Mouse (Mus musculus) mesoderm, embryonic 11.5 days (tissue): ENCODE measurements around the gene Kat6b.
"Not testable (repeated sequence)": the region's sequence is repeated elsewhere in the genome, so short reads cannot be mapped to it uniquely, and the experiment has no call there.

Source experiments
- DNase-seq: peaks from one replicate; pipeline ENCODE4 v3.0.0-alpha.2; 2012; ENCODE audit warnings: low read depth, low spot score

Kat6b gene

DNA sequence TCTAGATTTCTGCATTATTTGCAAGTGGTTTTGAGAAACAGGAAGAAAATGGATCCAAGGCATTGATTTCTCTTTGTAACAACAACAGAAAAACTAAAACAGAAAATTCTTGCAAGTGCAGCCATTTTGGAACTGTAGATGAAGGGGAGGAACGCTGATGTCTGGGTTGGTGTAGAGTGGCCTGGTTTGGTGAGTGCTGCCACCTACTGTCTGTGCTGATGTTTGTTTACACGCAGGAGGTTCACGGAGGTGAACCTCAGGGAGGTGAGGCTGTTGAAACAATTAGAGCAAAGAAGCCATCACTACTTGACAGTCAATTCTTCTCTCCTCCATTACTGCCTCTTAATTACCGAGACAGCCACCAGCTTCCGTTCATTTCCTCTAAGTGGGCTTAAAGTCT, 178.4 kb downstream of the Kat6b start:
- DNase-seq = peak; percentile 73

DNA sequence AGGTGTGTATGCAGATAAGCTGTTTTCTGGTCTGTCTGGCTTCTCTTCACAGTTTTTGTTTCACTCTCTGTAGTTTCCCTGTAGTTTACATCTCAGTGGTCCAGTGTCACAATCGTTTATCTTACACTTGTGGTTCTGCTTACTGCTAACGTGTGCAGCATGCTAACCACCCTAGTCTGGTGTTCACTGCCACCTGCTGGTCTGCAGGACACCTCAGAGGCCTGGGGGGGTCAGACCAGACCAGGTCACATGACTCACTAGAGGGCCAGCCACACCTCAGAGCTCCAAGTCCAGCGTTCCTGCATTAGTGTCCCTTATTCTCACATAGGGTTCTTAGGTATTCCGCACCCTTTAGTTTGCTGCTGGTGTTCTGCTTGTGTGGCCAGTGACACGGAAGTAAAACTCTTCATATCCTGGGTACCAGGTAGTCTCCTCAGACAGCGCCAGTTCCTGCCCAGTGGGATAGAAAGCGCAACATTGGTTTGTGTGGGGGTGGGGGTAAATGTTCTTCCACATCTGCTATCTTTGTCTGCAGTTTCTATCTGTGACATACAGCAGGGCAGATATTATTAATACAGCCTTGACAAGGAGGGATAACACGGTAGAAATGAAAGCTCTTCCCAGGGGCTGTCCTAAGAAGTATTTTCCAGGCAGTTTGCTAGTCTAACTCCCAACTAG, 181.4 kb downstream of the Kat6b start:
- DNase-seq = no peak

DNA sequence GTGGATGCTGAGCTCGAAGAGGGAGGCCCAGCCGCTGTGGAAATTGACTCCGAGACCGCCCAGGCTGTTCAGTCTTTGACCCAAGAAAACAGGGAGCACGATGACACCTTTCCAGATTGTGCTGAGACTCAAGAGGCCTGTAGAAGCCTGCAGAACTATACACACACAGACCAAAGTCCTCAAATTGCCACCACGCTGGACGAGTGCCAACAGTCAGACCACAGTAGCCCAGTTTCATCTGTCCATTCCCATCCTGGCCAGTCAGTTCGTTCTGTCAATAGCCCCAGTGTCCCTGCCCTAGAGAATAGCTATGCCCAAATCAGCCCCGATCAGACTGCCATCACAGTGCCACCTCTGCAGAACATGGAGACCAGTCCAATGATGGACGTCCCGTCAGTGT, 188.0 kb downstream of the Kat6b start:
- no peak for DNase-seq

DNA sequence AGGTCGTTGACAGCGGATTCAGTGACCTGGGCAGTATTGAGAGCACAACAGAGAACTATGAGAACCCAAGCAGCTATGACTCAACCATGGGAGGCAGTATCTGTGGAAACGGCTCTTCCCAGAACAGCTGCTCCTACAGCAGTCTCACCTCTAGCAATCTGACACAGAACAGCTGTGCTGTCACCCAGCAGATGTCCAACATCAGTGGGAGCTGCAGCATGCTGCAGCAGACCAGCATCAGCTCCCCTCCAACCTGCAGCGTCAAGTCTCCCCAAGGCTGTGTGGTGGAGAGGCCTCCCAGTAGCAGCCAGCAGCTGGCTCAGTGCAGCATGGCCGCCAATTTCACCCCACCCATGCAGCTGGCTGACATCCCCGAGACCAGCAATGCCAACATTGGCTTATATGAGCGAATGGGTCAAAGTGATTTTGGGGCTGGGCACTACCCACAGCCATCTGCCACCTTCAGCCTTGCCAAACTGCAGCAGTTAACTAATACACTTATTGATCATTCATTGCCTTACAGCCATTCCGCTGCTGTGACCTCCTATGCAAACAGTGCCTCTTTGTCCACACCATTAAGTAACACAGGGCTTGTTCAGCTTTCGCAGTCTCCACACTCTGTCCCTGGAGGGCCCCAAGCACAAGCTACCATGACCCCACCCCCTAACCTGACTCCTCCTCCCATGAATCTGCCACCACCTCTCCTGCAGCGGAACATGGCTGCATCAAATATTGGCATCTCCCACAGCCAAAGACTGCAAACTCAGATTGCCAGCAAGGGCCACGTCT, 188.6 kb downstream of the Kat6b start:
- DNase-seq = no peak

DNA sequence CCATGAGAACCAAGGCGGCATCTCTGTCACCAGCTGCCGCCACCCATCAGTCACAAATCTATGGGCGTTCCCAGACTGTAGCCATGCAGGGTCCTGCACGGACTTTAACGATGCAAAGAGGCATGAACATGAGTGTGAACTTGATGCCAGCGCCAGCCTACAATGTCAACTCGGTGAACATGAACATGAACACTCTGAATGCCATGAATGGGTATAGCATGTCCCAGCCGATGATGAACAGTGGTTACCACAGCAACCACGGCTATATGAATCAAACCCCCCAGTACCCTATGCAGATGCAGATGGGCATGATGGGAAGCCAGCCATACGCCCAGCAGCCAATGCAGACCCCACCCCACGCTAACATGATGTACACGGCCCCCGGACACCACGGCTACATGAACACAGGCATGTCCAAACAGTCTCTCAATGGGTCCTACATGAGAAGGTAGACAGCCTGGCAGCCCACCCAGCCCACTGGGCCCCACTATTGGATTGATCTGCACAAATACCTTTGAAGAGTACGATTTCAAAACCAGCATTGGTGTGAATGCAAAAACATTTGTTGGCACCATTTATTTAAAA, 189.3 kb downstream of the Kat6b start:
- not testable (repeated sequence) for DNase-seq

DNA sequence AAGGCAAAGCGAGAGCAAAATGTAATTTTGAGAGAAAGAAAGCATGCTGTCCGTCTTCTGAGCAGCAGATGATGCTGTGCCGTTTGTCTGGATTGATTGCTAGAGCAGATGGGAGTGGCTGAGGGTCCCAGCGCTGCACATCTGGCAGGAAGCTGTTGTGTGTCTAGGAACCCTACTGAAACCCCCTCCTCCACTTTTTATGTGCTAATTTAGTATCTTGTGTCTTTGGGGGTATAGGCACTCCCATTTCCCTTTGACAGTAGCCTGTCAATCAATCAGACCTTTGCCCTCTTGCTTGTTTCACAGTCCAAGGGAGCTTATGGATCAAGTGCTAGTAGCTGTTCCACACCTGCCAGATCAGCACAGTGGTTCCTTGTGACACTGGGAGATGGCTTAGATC, 191.9 kb downstream of the Kat6b start:
- DNase-seq = no peak

DNA sequence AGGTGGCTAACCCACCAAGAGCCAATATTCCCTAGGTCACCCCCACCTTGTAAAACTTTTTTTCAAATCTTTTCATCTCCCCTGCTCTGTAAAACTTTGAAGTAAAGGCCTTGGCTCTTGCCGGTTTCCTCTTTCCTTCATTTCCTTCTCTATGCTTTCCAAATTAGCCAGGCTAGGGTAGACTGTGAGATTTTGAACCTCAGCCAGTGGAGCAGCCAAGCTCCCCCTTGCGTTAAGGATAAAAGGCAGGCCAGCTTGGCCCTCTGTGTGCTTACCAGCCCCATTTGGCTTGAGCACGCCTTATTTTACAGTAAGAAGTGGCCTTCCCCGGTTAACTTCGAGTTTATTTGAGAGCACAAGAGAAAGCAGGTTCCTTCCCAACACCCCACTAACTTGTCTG, 193.2 kb downstream of the Kat6b start:
- no peak for DNase-seq

DNA sequence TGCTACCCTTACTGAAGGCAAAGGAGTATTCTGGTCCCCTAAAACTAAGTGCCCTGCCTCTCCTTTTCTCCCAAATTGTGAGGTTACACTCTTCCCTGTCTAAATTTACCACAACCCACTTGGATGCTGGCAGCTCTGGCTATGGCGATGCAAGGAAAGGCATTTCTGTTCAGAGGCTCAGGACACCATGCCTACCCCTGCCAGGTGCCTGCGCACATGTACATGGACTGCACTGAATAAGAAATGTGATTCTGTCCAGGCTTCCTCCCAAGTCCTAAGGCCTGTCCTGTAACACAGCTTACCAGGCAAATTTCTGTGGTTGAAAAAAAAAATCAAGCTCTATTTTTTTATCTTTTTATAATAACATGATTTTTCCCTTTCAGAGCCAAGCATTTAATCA, 195.0 kb downstream of the Kat6b start:
- no peak for DNase-seq

DNA sequence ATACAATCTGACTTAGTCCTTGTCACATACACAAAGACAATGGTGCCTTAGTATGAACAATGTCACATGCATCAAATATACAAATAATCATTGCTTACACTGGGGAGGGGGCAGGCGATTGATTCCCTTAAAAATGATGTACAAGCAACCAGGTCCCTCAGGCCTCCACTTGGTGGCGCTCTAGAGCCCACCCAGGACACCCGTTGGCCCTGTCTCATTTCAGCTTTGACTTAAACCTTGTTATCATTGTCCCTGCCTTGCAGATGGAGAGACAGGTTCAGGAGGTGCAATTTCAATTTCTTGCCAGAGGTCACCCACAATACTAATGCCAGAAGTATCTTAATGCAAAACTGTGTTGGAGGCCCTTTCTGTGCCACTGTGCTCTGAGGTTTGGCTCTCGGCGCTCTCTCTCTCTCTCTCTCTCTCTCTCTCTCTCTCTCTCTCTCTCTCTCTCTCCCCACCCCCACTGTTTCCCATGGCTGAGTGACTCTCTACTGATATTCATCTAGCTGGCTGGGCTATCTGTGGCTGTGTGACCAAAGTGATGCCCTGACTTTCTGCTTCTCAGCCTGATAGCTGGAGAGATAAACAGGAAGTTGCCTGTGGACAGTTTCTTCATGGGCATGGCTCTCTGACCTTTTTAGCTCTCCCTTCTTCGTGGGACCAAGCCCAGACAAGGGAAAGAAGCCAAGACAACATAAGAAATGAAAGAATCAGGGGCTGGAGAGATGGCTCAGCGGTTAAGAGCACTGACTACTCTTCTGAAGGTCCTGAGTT, 197.5 kb downstream of the Kat6b start:
- DNase-seq = peak; percentile 74

DNA sequence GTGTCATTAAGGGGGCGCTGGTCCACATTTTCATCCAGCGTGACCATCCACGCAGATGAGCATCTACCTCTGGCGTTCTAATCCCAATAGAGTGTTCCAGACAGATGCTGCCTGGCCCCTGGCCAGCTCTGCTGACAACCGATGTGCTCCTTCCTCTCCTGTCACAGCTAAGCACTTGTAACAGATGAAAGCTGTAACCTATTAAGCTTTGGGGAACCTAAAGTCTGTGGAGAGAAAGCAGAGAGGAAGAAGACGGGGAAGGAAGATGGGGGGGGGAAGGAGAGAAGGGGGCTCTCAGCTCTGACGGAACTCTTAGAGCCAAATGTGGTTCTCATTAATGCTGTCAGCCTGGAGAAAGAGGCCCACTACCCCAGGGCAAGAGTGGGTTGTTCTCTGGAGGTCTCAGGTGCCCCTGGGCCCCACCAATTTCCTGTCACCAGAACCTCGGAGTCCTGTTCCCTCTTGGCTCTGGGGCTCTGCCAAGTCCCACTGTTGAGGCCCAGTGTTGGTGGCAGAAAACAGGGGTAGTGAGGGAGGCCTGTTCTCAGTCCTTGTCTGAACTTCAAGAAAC, 198.5 kb downstream of the Kat6b start:
- DNase-seq = peak; percentile 66

DNA sequence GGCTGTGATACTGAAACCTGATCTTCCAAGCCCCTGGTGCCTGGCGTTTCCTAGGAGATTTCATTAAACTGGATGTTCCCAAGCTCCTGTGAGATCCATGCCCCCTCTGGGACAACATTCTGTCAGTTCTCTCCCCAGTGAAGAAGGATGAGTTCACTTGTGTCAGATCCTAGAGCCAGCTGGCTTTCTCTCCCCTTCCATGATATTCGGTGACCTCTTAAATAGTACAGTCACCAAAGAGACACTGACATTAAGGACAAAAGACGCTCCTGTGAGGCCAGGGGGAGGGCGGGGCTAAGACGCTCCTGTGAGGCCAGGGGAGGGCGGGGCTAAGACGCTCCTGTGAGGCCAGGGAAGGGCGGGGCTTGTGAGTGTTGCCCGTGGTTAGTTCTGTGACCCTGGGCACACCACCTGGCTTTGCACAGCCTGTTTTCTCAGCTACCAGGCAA, 201.5 kb downstream of the Kat6b start:
- DNase-seq = peak; percentile 84

DNA sequence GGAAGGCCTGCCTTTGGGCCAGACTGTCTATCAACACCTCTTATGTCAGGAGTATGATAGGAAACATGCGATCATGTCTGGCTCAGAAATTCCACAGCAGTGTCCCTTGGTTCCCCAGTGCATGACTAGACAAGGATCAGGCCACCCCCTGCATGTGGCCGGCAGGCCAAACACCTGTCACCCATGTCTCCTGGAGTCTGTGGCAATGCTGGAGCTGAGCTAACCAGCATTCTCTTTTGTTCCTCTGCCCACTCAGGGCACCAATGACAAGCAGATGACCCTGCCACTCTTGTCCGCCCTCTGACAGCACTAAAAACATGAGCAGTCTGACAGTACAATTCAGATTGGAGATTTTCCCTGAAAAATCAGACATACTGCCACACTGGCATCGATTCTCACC, 202.6 kb downstream of the Kat6b start:
- no peak for DNase-seq

DNA sequence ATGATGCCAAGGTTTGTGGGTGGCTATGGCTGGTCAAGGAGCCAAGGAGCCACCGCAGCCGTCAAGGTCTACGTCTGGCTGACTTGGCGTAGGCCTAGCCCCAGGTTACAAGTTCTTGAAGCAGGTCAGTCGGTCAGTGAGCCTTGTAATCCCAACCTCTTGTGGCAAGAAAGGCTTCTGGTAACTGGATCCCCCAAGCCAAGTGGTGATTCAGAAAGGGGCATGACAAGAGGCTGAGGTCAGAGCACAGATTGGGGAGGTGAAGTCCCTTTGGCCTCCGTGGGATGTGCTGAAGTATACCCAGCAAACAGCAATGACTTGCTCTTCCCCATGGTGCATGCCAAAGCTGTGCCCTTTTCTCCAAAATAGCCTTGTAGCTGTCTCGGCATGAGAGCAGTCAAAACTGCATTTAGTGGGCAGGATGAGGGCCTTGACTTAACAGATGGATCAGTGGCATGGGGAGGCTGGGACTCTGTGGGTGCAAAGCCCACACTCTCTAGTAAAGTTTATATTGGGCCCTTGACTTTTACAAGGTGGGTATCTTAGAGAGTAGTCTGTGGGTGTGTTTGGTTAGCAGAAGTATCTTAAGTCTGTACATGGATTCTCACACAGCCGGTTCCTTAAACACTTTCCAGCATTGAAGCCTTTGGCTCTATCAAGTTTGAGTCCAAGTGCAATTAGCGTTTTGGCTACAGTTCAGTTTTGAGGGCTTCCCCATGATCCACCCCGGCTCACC, 204.3 kb downstream of the Kat6b start:
- DNase-seq = no peak

DNA sequence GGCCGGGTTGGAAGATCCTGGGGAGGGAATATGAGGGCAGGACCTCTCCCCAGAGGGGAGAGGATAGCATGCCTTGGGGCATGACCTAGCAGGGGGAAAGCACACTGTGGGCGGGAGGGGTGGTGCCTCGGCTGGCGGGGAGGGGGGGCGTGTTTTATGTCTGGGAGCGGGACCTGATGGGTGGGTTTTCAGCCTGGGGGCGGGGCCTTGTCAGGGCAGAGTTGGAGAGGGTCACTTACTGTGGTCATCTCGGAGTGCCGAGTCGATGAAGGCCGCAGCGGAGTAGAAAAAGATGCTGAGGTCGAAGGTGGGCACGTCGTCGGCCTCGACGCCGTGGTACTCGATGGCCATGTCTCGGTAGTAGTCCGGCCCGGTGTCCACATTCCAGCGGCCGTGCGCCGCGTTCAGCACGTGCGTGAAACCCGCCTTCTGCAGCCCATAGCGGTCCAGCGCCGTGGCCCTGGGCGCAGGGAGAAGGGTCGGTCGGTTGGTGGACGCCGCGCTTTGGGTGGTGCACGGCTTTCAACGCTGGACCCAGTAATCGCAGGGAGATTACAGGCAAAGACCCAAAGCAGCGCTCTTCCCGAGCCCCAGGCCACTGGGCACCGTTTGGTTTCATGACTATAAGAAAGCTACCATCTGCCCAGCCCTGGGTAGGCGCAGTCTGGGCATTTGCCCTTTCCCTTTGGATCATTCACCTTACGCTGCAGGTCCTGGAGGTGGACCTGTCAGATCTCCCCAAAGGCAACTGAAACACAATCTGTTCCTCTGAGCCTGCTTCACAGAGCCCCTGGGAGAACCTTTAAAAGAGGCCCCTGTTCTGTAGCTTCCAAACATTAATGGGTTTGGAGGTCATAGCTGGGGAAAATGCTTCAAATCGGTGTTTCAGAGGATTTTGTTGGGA, 205.4 kb downstream of the Kat6b start:
- DNase-seq = no peak

DNA sequence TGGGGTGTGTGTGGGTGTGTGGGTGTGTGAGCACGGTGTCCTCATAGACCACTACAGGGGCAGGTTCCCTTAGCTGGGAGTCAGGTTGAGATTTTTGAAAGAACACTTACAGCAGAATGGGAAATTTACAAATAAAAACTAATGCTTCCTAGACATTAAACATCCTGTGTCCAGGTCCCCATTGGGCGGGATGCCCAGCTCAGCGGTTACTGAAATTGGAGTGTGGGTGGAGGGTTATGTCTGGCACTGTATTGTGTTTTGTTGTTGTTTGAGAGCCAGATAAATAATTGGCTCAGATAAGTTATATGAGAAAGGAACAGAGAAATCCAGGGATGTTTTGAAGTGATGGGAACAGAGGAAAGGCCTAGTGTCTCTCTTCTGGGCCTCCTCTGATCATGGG, 209.8 kb downstream of the Kat6b start:
- DNase-seq = no peak

DNA sequence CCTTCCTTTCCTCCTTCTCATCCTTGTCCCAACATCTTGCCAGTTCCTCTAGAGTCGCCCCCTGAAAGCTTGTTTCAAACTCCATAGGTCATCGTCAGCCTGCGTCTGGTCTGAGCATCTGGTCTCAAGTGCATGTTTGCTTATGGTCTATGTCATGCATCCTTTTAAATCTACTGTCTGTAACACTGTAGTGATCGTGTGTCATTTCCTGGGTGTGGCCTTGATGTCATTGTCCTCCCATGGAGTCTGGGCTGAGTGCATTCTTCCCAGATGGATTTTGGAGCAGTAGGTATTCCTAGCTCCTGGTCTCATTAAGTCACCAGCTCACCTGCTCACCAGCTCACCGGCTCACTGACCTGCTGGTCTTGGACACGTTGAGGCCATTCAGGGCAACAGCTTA, 213.8 kb downstream of the Kat6b start:
- DNase-seq = no peak

DNA sequence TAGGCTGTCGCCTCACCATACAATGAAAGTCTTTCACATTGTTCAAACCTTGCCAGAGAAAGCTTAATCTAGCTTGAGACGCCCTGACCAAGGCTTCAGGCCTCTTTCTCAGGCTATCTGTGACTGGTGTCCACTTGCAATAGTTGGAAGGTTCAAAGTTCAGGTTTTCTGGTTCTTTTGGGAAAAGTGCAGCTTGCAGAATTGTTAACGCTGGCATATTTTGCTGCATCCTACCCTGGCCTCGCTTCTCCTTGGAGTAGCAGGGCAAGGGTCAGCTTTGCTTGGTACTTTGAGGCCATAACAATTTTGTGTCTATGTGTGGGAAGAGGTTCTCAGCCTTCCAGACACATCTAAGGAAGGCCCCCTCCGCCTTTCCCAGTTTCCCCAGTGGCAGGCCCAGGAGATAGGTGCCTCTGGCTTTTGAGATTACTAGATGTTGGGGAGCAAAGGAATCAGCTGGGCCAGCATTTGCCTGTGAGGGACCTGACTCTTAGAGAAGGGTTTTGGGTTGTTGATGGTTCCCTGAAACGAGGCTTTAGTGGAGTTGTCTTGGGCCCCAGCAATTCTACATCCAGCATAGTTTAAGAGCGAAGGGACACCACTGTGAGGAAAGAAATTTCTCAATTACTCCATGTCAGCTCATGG, 215.1 kb downstream of the Kat6b start:
- DNase-seq = no peak

DNA sequence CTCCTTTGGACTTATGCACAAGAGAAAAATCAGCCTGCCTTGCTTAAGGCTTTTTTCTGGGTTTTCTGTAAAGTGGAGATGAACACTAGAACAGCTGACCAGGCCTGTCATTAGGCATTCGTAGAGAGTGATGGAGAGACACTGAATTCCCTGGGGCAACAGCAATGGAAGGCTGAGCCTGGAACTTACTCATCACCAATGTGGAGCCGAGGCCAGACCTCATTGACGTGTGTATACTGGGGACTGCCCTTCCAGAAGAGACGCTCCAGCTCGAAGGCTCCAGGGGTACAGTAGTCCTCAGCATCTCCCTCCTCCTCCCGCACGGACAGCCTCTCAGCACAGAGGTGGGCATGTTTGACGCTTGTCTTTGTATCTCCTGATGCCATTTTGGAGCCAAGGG, 221.5 kb downstream of the Kat6b start:
- DNase-seq = no peak

DNA sequence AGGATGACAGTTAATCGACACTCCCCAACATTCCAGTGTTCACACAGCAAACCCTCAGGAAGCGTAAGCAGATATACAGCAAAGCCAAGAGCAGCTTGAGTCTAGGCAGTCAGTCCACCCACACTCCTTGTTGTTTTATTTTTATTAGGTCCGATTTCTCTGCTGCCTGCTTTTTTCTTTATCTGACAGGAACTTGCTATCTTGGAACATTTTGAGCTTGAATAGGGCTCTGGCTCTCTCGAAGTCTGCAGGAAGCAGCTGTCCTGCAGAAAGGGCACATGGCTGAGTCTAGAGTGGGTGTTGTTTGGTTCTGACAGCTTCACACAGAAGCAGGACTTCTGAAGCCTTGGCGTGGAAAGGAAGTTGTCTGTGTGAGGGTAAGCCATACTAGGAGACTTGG, 222.0 kb downstream of the Kat6b start:
- no peak for DNase-seq

DNA sequence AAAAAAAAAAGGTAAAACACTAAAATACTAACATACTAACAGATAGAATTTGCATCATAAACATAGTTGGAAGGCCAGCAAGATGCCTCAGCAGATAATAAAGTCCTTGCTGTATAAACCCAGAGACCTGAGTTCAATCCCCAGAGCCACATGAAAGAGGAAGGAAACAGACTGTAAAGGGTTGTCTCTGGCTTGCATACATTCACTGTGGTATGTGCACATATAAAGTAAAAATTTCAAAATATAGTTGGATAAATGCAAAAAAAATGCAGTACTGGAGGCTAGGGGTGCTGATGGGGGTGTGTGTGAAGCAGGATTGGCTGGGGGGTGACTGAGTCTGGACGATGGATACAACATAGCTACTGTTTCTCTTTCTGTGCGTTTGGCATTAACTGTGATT, 224.2 kb downstream of the Kat6b start:
- no peak for DNase-seq
